Mouse (Mus musculus) brown adipose tissue, adult 24 weeks (tissue): ENCODE measurements around the gene Pcsk1n. TPM values are rescaled to one million over a fixed set of nuclear protein-coding genes. Genes with fewer than 3 reads are reported as not detected.

Experiments
- H3K27ac ChIP-seq: fragments of 200-500 bp; replicated peaks from 2 replicates; pipeline ENCODE4 v1.5.1; 2012; ENCODE audit warnings: low read depth, mild to moderate bottlenecking, low read length
- H3K4me1 ChIP-seq: fragments of 200-500 bp; 2 replicates; pipeline ENCODE4 v1.6.1; 2012; ENCODE audit warnings: low read length, mixed read lengths; ENCODE audit not compliant: control insufficient read depth, insufficient read depth, insufficient read length
- H3K4me3 ChIP-seq: fragments of 200-500 bp; 2 replicates; pipeline ENCODE4 v1.5.1; 2012; ENCODE audit warnings: low read depth, mild to moderate bottlenecking, low read length, moderate library complexity; ENCODE audit not compliant: insufficient read depth
- polyA plus RNA-seq: library from polyadenylated mRNA; stranded (reverse); fragments of >200 nt; gene quantifications from 2 replicates; pipeline ENCODE4 v1.2.4, GENCODE M21; 2012; ENCODE audit not compliant: missing spikeins, insufficient read depth, insufficient read length

Gene Pcsk1n
- polyA plus RNA-seq, 1 experiment = not detected

DNA sequence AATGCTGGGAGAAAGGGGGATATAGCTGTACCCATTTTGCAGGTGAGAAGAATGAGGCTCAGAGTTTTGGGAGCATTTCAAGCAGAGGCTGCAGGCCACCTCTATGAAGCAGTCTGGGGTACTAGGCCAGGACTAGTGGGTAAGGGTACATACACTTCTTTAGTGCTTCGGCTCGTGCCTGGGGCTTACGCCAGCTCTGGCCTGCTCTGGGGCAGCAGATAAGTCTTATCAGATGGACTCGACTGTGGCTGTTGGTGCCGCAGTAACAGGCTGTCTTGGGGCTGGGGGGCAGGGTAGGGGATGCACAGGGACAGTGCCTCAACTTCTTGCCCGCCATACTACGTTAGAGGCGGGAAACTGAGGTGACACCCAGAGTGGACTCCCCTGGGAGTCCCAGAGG is 48.6 kb downstream of the Pcsk1n start:
- Histone ChIP-seq H3K4me1 (no peaks in the 10 kb centered on the region), H3K27ac (no peak overlapping the region), H3K4me3 (no peak overlapping the region)

DNA sequence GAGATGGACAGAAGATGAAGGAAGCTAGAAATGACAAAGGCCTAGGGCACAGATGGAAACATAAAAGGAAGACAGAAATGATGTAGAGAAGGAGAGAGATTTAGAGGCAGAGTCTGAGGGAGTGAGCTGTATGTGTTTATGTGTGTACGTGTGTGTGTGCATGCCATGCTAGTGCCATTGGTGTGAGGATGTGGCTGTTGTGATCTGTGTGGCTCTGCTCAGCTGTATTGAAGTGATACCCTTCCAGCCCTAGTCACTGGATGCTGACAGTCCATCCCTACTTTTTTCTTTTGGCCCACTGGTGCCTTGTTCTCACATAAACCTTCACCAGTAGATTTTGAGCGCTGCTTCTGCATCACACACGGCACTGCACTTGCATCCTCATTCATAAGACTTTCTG is 49.3 kb downstream of the Pcsk1n start:
- H3K4me3 ChIP-seq = no peak overlapping the region
- H3K4me1 ChIP-seq = no peaks in the 10 kb centered on the region
- H3K27ac ChIP-seq = no peak overlapping the region

DNA sequence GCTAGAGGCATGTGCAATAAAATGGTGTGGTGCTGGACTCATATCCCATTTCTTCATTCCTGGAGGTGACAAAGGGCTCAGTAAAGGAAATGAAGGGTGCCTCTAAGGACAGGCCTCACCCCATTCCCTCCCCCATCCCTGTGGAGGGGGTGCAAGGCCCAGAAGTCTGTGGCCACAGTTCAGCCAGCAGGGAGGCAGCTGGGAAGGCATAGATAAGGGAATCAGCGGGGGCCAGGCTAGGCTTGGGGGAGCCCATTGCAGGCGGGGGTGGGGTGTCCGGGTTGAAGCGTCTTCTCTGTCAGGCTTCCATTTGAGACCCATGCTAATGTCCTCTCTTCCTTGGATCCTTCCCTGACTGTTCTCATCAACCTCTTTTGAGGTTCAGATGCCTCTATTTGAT is 51.7 kb downstream of the Pcsk1n start:
- Histone ChIP-seq H3K4me3 (no peak overlapping the region), H3K27ac (no peak overlapping the region), H3K4me1 (no peaks in the 10 kb centered on the region)

Other genes starting within 250 kb of the Pcsk1n start
- gene Plp2, start 248.4 kb upstream of the Pcsk1n start, polyA plus RNA-seq = 27.0 and 31.6 TPM in 2 replicates
- 2.9 and 3.4 TPM in 2 replicates for gene Magix, start 238.6 kb upstream of the Pcsk1n start, polyA plus RNA-seq
- 17.4 and 24.4 TPM in 2 replicates for gene Gpkow, start 222.7 kb upstream of the Pcsk1n start, polyA plus RNA-seq
- gene Wdr45, start 205.5 kb upstream of the Pcsk1n start, polyA plus RNA-seq = 41.8 and 42.4 TPM in 2 replicates
- 4.0 TPM in 1 of 2 replicates, not detected in the other for gene Gm45208, start 197.6 kb upstream of the Pcsk1n start, polyA plus RNA-seq
- 10.2 and 10.8 TPM in 2 replicates for gene Praf2, start 191.4 kb upstream of the Pcsk1n start, polyA plus RNA-seq
- gene Ccdc120, start 168.9 kb upstream of the Pcsk1n start, polyA plus RNA-seq = not detected in 2 replicates
- 22.3 and 27.5 TPM in 2 replicates for gene Tfe3, start 157.3 kb upstream of the Pcsk1n start, polyA plus RNA-seq
- gene Gripap1, start 130.1 kb upstream of the Pcsk1n start, polyA plus RNA-seq = 18.6 and 19.2 TPM in 2 replicates
- 0.21 TPM in 1 of 2 replicates, not detected in the other for gene Kcnd1, start 97.5 kb upstream of the Pcsk1n start, polyA plus RNA-seq
- gene Otud5, start 78.5 kb upstream of the Pcsk1n start, polyA plus RNA-seq = 14.1 and 23.4 TPM in 2 replicates
- 1.7 and 2.0 TPM in 2 replicates for gene Pim2, start 41.6 kb upstream of the Pcsk1n start, polyA plus RNA-seq
- 9.2 and 15.3 TPM in 2 replicates for gene Slc35a2, start 35.8 kb upstream of the Pcsk1n start, polyA plus RNA-seq
- 25.0 and 29.5 TPM in 2 replicates for gene Pqbp1, start 20.6 kb upstream of the Pcsk1n start, polyA plus RNA-seq
- gene Timm17b, start 20.5 kb upstream of the Pcsk1n start, polyA plus RNA-seq = 47.7 and 50.3 TPM in 2 replicates
- not detected in 2 replicates for gene Gm10491, start 12.0 kb upstream of the Pcsk1n start, polyA plus RNA-seq
- not detected in 2 replicates for gene Gm10490, start 10.3 kb upstream of the Pcsk1n start, polyA plus RNA-seq
- not detected in 2 replicates for gene Eras, start 8.8 kb downstream of the Pcsk1n start, polyA plus RNA-seq
- 7.6 and 11.6 TPM in 2 replicates for gene Hdac6, start 28.1 kb downstream of the Pcsk1n start, polyA plus RNA-seq
- not detected in 2 replicates for gene Gata1, start 58.2 kb downstream of the Pcsk1n start, polyA plus RNA-seq
- not detected in 2 replicates for gene Glod5, start 98.7 kb downstream of the Pcsk1n start, polyA plus RNA-seq
- gene Suv39h1, start 154.9 kb downstream of the Pcsk1n start, polyA plus RNA-seq = 1.6 and 2.6 TPM in 2 replicates
- 1.1 and 1.5 TPM in 2 replicates for gene Was, start 170.7 kb downstream of the Pcsk1n start, polyA plus RNA-seq
- 19.6 and 24.5 TPM in 2 replicates for gene Wdr13, start 213.1 kb downstream of the Pcsk1n start, polyA plus RNA-seq
- gene Rbm3, start 226.1 kb downstream of the Pcsk1n start, polyA plus RNA-seq = 188 and 247 TPM in 2 replicates